ENCODE assay signal across 19 mouse cellular contexts in genomic region chr2:84445499-84445898, GRCm38 (mm10).
"Had no signal": no experiment of that assay in that cellular context is flagged by ENCODE, and none has a peak within 500 bp of the region (broad histone marks: within the 10 kb centered on the region; RNA-seq: fewer than 3 reads in every experiment).

No protein-coding gene starts in this region.

- ATAC-seq: liver, embryonic 12.5 days; midbrain, embryonic 16.5 days had no signal

- DNase-seq: lung, postnatal 14 days; lung, postnatal 36 days; midbrain, embryonic 14.5 days; retina, postnatal 1 day; right cerebral cortex, adult 18-20 months; right cerebral cortex, postnatal 25 days; right cerebral cortex, postnatal 4 days; spleen, adult 18-20 months; thymus, adult 18-20 months; thymus, postnatal 14 days; thymus, postnatal 36 days had no signal

- H3K9ac ChIP-seq: liver, embryonic 12.5 days; liver, embryonic 14.5 days; midbrain, embryonic 12.5 days; neural tube, embryonic 13.5 days; neural tube, embryonic 15.5 days had no signal

- H3K4me3 ChIP-seq: liver, embryonic 12.5 days; midbrain, embryonic 10.5 days; midbrain, embryonic 12.5 days; myocyte; neural tube, embryonic 13.5 days; neural tube, embryonic 15.5 days had no signal

- H3K9me3 ChIP-seq: liver, embryonic 12.5 days; midbrain, embryonic 10.5 days; midbrain, embryonic 12.5 days; neural tube, embryonic 13.5 days; neural tube, embryonic 15.5 days had no signal

- H3K27ac ChIP-seq: liver, embryonic 12.5 days; liver, embryonic 14.5 days; midbrain, embryonic 10.5 days; midbrain, embryonic 12.5 days; neural tube, embryonic 13.5 days; neural tube, embryonic 15.5 days had no signal

- H3K4me2 ChIP-seq: liver, embryonic 12.5 days; midbrain, embryonic 12.5 days; neural tube, embryonic 13.5 days; neural tube, embryonic 15.5 days had no signal

- H3K4me1 ChIP-seq: liver, embryonic 12.5 days; midbrain, embryonic 10.5 days; midbrain, embryonic 12.5 days; neural tube, embryonic 13.5 days; neural tube, embryonic 15.5 days had no signal

- H3K27me3 ChIP-seq: liver, embryonic 12.5 days; midbrain, embryonic 12.5 days; neural tube, embryonic 13.5 days; neural tube, embryonic 15.5 days had no signal

- H3K36me3 ChIP-seq: midbrain, embryonic 10.5 days; midbrain, embryonic 12.5 days; neural tube, embryonic 13.5 days; neural tube, embryonic 15.5 days had no signal
